14 mouse cellular contexts compared by ENCODE assay signal in the genomic region with DNA sequence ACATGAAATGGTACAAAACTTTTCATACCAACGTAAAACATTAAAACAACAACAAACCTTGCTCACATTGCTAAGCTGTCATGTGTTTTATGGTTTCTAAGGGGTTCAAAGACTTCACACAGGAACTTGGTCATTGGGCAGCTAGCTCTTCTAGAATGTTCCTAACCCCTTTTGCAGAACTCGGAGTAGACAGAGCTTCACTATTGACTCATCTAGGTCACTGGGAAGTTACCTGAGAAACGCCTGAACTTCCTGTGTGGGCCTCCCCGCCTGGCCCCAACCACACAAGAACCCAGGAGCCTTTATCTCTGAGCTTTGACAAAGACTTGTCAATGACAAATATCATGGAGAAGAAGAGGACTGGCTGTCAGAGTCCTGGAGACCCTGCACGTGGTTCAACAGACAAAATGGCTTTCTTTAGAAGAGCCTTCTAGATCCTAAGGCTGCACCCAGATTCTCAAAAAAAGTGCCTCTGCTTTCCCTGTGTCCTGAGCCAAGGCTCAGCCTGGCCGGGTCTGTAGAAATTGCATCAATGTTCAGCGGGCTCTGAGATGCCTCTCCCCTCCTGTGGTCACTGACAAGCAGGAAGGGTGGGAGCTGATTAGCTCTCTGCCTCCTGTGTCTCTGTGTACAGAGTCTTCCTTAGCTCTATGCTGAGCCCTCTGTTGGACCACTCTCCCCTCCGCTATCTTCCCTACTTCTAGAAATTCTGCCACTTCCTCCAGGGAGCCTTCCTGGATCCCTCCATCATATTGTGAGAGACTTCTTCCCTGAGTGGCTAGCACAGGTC. TPM values are rescaled to one million over a fixed set of nuclear protein-coding genes. Genes with fewer than 3 reads are reported as not detected.
DNase-seq lines count a peak whose midpoint lies in the region; ATAC-seq and TF ChIP-seq lines count a peak whose summit lies in the region.
"Had no signal": no experiment of that assay in that cellular context is flagged by ENCODE, and none has a peak within 500 bp of the region (broad histone marks: within the 10 kb centered on the region; RNA-seq: fewer than 3 reads in every experiment).

No protein-coding gene starts in this region.

- TF ChIP-seq CTCF in bone marrow, adult 2 months (IDR thresholded peaks at IDR 0.05; ENCODE audit: control insufficient read depth, insufficient read depth, low read length), result no peak

- no peaks in the 10 kb centered on the region for H3K9me3 ChIP-seq in liver, embryonic 11.5 days (ENCODE audit: control insufficient read depth, low read length)
- no peaks in the 10 kb centered on the region for H3K9me3 ChIP-seq in heart, embryonic 11.5 days (replicated peaks; ENCODE audit: control insufficient read depth, low read length)
- no peaks in the 10 kb centered on the region for H3K9me3 ChIP-seq in forebrain, embryonic 12.5 days
- H3K9me3 ChIP-seq: forebrain, embryonic 15.5 days had no signal

- H3K4me2 ChIP-seq in liver, embryonic 11.5 days, result peak overlapping the region; percentile 52
- H3K4me2 ChIP-seq in heart, embryonic 11.5 days, result no peak overlapping the region
- no peak overlapping the region for H3K4me2 ChIP-seq in forebrain, embryonic 12.5 days
- H3K4me2 ChIP-seq: forebrain, embryonic 15.5 days; midbrain, embryonic 11.5 days had no signal

- ATAC-seq in liver, embryonic 11.5 days (replicated peaks; ENCODE audit: low FRiP score), result peak; percentile 76
- ATAC-seq in megakaryocyte progenitor cell, adult 5-6 weeks (replicated peaks; ENCODE audit: poor library complexity), result peak; percentile 38
- no peak for ATAC-seq in heart, embryonic 11.5 days (replicated peaks; ENCODE audit: insufficient number of reproducible peaks, low FRiP score, low TSS enrichment)
- no peak for ATAC-seq in forebrain, embryonic 12.5 days (ENCODE audit: low FRiP score)
- ATAC-seq: forebrain, embryonic 15.5 days had no signal

- WGBS in bone marrow, adult 2 months, result 24% methylated on average over 8 of the region's 8 CpGs
- 33% methylated on average over 8 of the region's 8 CpGs for WGBS in liver, embryonic 11.5 days
- WGBS in heart, embryonic 11.5 days (ENCODE audit: insufficient replicate concordance), result 56% methylated on average over 8 of the region's 8 CpGs
- WGBS in forebrain, embryonic 12.5 days, result 84% methylated on average over 8 of the region's 8 CpGs

- TF ChIP-seq POLR2A in bone marrow, adult 2 months (IDR thresholded peaks at IDR 0.05; ENCODE audit: borderline replicate concordance, control insufficient read depth, low read depth, low read length), result no peak

- no peaks in the 10 kb centered on the region for H3K36me3 ChIP-seq in liver, embryonic 11.5 days (ENCODE audit: control insufficient read depth, insufficient read depth, low read length)
- no peaks in the 10 kb centered on the region for H3K36me3 ChIP-seq in heart, embryonic 11.5 days (ENCODE audit: control insufficient read depth, insufficient read depth, low read length)
- no peaks in the 10 kb centered on the region for H3K36me3 ChIP-seq in forebrain, embryonic 12.5 days (replicated peaks)
- H3K36me3 ChIP-seq: forebrain, embryonic 15.5 days had no signal

- H3K4me1 ChIP-seq in bone marrow, adult 2 months (ENCODE audit: control insufficient read depth, insufficient read depth, low read length), result peaks cover 18% of the 10 kb centered on the region
- H3K4me1 ChIP-seq in liver, embryonic 11.5 days (replicated peaks; ENCODE audit: control insufficient read depth, insufficient read depth, low read length), result peaks cover 69% of the 10 kb centered on the region
- H3K4me1 ChIP-seq in heart, embryonic 11.5 days (ENCODE audit: control insufficient read depth, insufficient read depth, low read length), result peaks cover 11% of the 10 kb centered on the region; the same call in 1 of the 2 replicates
- H3K4me1 ChIP-seq in forebrain, embryonic 12.5 days, result peaks cover 4% of the 10 kb centered on the region; the same call in 1 of the 2 replicates

- no peak overlapping the region for H3K4me3 ChIP-seq in bone marrow, adult 2 months (replicated peaks; ENCODE audit: control insufficient read depth, low read depth, low read length)
- 0 out of 2 replicates have a peak overlapping the region, but pooled peaks have one; percentile 8 for H3K4me3 ChIP-seq in liver, embryonic 11.5 days (ENCODE audit: low read depth, low read length)
- H3K4me3 ChIP-seq in heart, embryonic 11.5 days (ENCODE audit: low read depth, low read length), result no peak overlapping the region
- H3K4me3 ChIP-seq in forebrain, embryonic 12.5 days (replicated peaks), result no peak overlapping the region
- H3K4me3 ChIP-seq: forebrain, embryonic 15.5 days; gastrocnemius, adult 2 months; left cerebral cortex, adult 2 months had no signal

- DNase-seq in CD4-positive, CD25-positive, alpha-beta regulatory T cell, adult 2 months (ENCODE audit: low read depth, low spot score), result peak; percentile 86
- no peak for DNase-seq in liver, embryonic 11.5 days (ENCODE audit: low spot score)
- DNase-seq in testis, postnatal 10 days (ENCODE audit: low spot score), result no peak
- DNase-seq in cerebellum, postnatal 25 days, result no peak
- DNase-seq: gastrocnemius, adult 2 months; heart, postnatal 14 days; right cerebral cortex, adult 18-20 months had no signal

- peak overlapping the region; percentile 3; the same call in 1 of the 2 replicates for H3K9ac ChIP-seq in liver, embryonic 11.5 days (ENCODE audit: low read depth, low read length)
- H3K9ac ChIP-seq in heart, embryonic 11.5 days (ENCODE audit: low read depth, low read length), result no peak overlapping the region
- H3K9ac ChIP-seq in forebrain, embryonic 12.5 days, result no peak overlapping the region
- H3K9ac ChIP-seq: forebrain, embryonic 15.5 days had no signal

- H3K27me3 ChIP-seq in liver, embryonic 11.5 days (replicated peaks; ENCODE audit: control insufficient read depth, insufficient read depth, low read length), result no peaks in the 10 kb centered on the region
- H3K27me3 ChIP-seq in heart, embryonic 11.5 days (ENCODE audit: control insufficient read depth, insufficient read depth, low read length), result peaks cover 24% of the 10 kb centered on the region
- H3K27me3 ChIP-seq in forebrain, embryonic 12.5 days, result 0 out of 2 replicates have a peak, but pooled peaks cover 2% of the 10 kb centered on the region
- H3K27me3 ChIP-seq: forebrain, embryonic 15.5 days had no signal

- peak overlapping the region; percentile 61; the same call in 1 of the 2 replicates for H3K27ac ChIP-seq in bone marrow, adult 2 months (ENCODE audit: control insufficient read depth, insufficient read depth, low read depth, low read length, poor library complexity)
- peak overlapping the region; percentile 77 for H3K27ac ChIP-seq in liver, embryonic 11.5 days (ENCODE audit: low read depth, low read length)
- H3K27ac ChIP-seq in heart, embryonic 11.5 days (ENCODE audit: low read depth, low read length), result no peak overlapping the region
- no peak overlapping the region for H3K27ac ChIP-seq in forebrain, embryonic 12.5 days
- H3K27ac ChIP-seq: forebrain, embryonic 15.5 days; gastrocnemius, adult 2 months; left cerebral cortex, adult 2 months had no signal

RNA-seq across cellular contexts. Expression of gene Runx1, which starts 7.3 kb away (rescaled TPM):
- polyA plus RNA-seq in bone marrow, adult 2 months (2011; ENCODE audit: insufficient read depth, insufficient read length, low replicate concordance, missing spikeins), result 15.8 and 24.5 TPM in 2 replicates
- 18.7 and 23.4 TPM in 2 replicates for polyA plus RNA-seq in liver, embryonic 11.5 days (2014; fragmentation: Nextera tagmentation; extraction: Ambion mirVana)
- total RNA-seq in megakaryocyte progenitor cell, adult 5-6 weeks (2015), result 102 and 107 TPM in 2 replicates
- total RNA-seq in megakaryocyte progenitor cell, adult 5-6 weeks (2017), result 44.3 and 51.3 TPM in 2 replicates
- polyA plus RNA-seq in heart, embryonic 11.5 days (2014; fragmentation: Nextera tagmentation; extraction: Ambion mirVana), result 1.7 and 2.5 TPM in 2 replicates
- polyA plus RNA-seq in forebrain, embryonic 12.5 days (2016; fragmentation: Nextera tagmentation; extraction: Ambion mirVana), result 2.3 and 2.7 TPM in 2 replicates

Comparison
In these comparisons a context has a peak if more than half of its experiments do, and no peak if none do; other contexts are left out.
1. H3K27ac ChIP-seq: peak in bone marrow, adult 2 months (single experiment) and liver, embryonic 11.5 days (single experiment); none in heart, embryonic 11.5 days (single experiment) and forebrain, embryonic 12.5 days (single experiment).
2. ATAC-seq: peak in liver, embryonic 11.5 days (single experiment) and megakaryocyte progenitor cell, adult 5-6 weeks (single experiment); none in heart, embryonic 11.5 days (single experiment) and forebrain, embryonic 12.5 days (single experiment).